In genomic region chr2:25098005-25098615, GRCm38 (mm10) we compare ENCODE assay signal across 22 mouse cellular contexts. TPM values are rescaled to one million over a fixed set of nuclear protein-coding genes. Genes with fewer than 3 reads are reported as not detected.
DNase-seq lines count a peak whose midpoint lies in the region; ATAC-seq lines count a peak whose summit lies in the region.
"Had no signal": no experiment of that assay in that cellular context is flagged by ENCODE, and none has a peak within 500 bp of the region (broad histone marks: within the 10 kb centered on the region; RNA-seq: fewer than 3 reads in every experiment).

No protein-coding gene starts in this region.

- peaks cover 28% of the 10 kb centered on the region for H3K27me3 ChIP-seq in midbrain, embryonic 12.5 days
- H3K27me3 ChIP-seq in midbrain, embryonic 15.5 days (replicated peaks) = peaks cover 6% of the 10 kb centered on the region; the same call in 1 of the 2 replicates
- 0 out of 2 replicates have a peak, but pooled peaks cover 6% of the 10 kb centered on the region for H3K27me3 ChIP-seq in embryonic facial prominence, embryonic 14.5 days (replicated peaks; ENCODE audit: control insufficient read depth, insufficient read depth, low read length)
- H3K27me3 ChIP-seq: intestine, embryonic 15.5 days had no signal

- DNase-seq in layer of hippocampus, adult 11-12 months (ENCODE audit: low spot score) = peak; percentile 38
- no peak for DNase-seq in layer of hippocampus, postnatal 14 days (ENCODE audit: low spot score in 2 of 2)
- no peak for DNase-seq in embryonic facial prominence, embryonic 14.5 days (ENCODE audit: low spot score)
- DNase-seq in B cell, adult 2 months = no peak
- DNase-seq in heart, postnatal 25 days (ENCODE audit: low spot score) = no peak
- DNase-seq: liver, embryonic 13.5 days; right cerebral cortex, postnatal 25 days; thymus, adult 2 months had no signal

- H3K4me2 ChIP-seq in midbrain, embryonic 12.5 days (replicated peaks) = no peak overlapping the region
- H3K4me2 ChIP-seq in midbrain, embryonic 15.5 days = no peak overlapping the region
- no peak overlapping the region for H3K4me2 ChIP-seq in embryonic facial prominence, embryonic 14.5 days (ENCODE audit: low read depth, low read length)
- H3K4me2 ChIP-seq: heart, embryonic 11.5 days; intestine, embryonic 15.5 days; liver, embryonic 13.5 days; lung, embryonic 15.5 days; neural tube, embryonic 12.5 days had no signal

- H3K36me3 ChIP-seq in midbrain, embryonic 12.5 days = no peaks in the 10 kb centered on the region
- H3K36me3 ChIP-seq in midbrain, embryonic 15.5 days (replicated peaks) = no peaks in the 10 kb centered on the region
- H3K36me3 ChIP-seq in embryonic facial prominence, embryonic 14.5 days (ENCODE audit: control insufficient read depth, insufficient read depth, low read length) = no peaks in the 10 kb centered on the region
- H3K36me3 ChIP-seq: intestine, embryonic 15.5 days; liver, embryonic 13.5 days; lung, embryonic 15.5 days; neural tube, embryonic 12.5 days had no signal

- H3K27ac ChIP-seq in midbrain, embryonic 12.5 days (replicated peaks) = no peak overlapping the region
- no peak overlapping the region for H3K27ac ChIP-seq in midbrain, embryonic 15.5 days
- no peak overlapping the region for H3K27ac ChIP-seq in embryonic facial prominence, embryonic 14.5 days (replicated peaks; ENCODE audit: low read depth, low read length)
- H3K27ac ChIP-seq: intestine, embryonic 15.5 days; liver, embryonic 13.5 days; lung, embryonic 15.5 days; neural tube, embryonic 12.5 days had no signal

- intact Hi-C loops in heart, postnatal 25 days (cut with DNase I) = loop anchor here (2.0 kb wide), 2 partner anchors 59 to 95 kb away; no protein-coding TSS in a partner anchor

- WGBS in midbrain, embryonic 12.5 days = 85% methylated on average over 3 of the region's 3 CpGs
- 85% methylated on average over 3 of the region's 3 CpGs for WGBS in midbrain, embryonic 15.5 days
- WGBS in embryonic facial prominence, embryonic 14.5 days = 74% methylated on average over 3 of the region's 3 CpGs

- ATAC-seq in midbrain, embryonic 12.5 days (ENCODE audit: low FRiP score, low read depth) = no peak
- no peak for ATAC-seq in midbrain, embryonic 15.5 days (replicated peaks)
- ATAC-seq in embryonic facial prominence, embryonic 14.5 days (ENCODE audit: low read depth) = peak; percentile 7; the same call in 1 of the 2 replicates
- ATAC-seq: CD4-positive, CD25-positive, alpha-beta regulatory T cell, adult 4 months had no signal

- peaks cover 13% of the 10 kb centered on the region for H3K4me1 ChIP-seq in midbrain, embryonic 12.5 days
- H3K4me1 ChIP-seq in midbrain, embryonic 15.5 days = 0 out of 2 replicates have a peak, but pooled peaks cover 6% of the 10 kb centered on the region
- no peaks in the 10 kb centered on the region; the same call in 1 of the 2 replicates for H3K4me1 ChIP-seq in embryonic facial prominence, embryonic 14.5 days (ENCODE audit: control insufficient read depth, insufficient read depth, low read length)

- H3K4me3 ChIP-seq in midbrain, embryonic 12.5 days = no peak overlapping the region
- no peak overlapping the region for H3K4me3 ChIP-seq in midbrain, embryonic 15.5 days
- no peak overlapping the region for H3K4me3 ChIP-seq in embryonic facial prominence, embryonic 14.5 days (ENCODE audit: low read depth, low read length)
- H3K4me3 ChIP-seq: intestine, embryonic 15.5 days; liver, embryonic 13.5 days; lung, embryonic 15.5 days; neural tube, embryonic 12.5 days had no signal

- 0 out of 2 replicates have a peak overlapping the region, but pooled peaks have one; percentile 11 for H3K9ac ChIP-seq in midbrain, embryonic 12.5 days (replicated peaks)
- H3K9ac ChIP-seq in midbrain, embryonic 15.5 days = no peak overlapping the region
- H3K9ac ChIP-seq in embryonic facial prominence, embryonic 14.5 days (ENCODE audit: low read depth, low read length) = no peak overlapping the region
- H3K9ac ChIP-seq: forebrain, postnatal 0 days; intestine, embryonic 15.5 days; liver, embryonic 13.5 days; lung, embryonic 15.5 days; neural tube, embryonic 12.5 days had no signal

- H3K9me3 ChIP-seq in midbrain, embryonic 12.5 days = no peaks in the 10 kb centered on the region
- H3K9me3 ChIP-seq in midbrain, embryonic 15.5 days = no peaks in the 10 kb centered on the region
- H3K9me3 ChIP-seq in embryonic facial prominence, embryonic 14.5 days (ENCODE audit: control insufficient read depth, low read length) = no peaks in the 10 kb centered on the region
- H3K9me3 ChIP-seq: intestine, embryonic 15.5 days; liver, embryonic 13.5 days; lung, embryonic 15.5 days; neural tube, embryonic 12.5 days had no signal

RNA-seq across cellular contexts. Expression of gene Noxa1, which starts 3.2 kb away (rescaled TPM):
- not detected for total RNA-seq in layer of hippocampus, postnatal 14 days (2021)
- not detected in 2 replicates for polyA plus RNA-seq in midbrain, embryonic 12.5 days (2016; fragmentation: Nextera tagmentation; extraction: Ambion mirVana)
- not detected in 2 replicates for polyA plus RNA-seq in midbrain, embryonic 15.5 days (2015; fragmentation: Nextera tagmentation; extraction: Ambion mirVana)
- polyA plus RNA-seq in embryonic facial prominence, embryonic 14.5 days (2014; fragmentation: Nextera tagmentation; extraction: Ambion mirVana) = 0.38 and 0.71 TPM in 2 replicates
- total RNA-seq in heart, postnatal 25 days (2021) = not detected
- total RNA-seq: adrenal gland, adult 2 months; forebrain, postnatal 0 days; gastrocnemius, adult 18-20 months; heart, postnatal 36 days; layer of hippocampus, adult 8-10 months; left cerebral cortex, postnatal 4 days; monocyte, adult 5-6 weeks had no signal
- polyA plus RNA-seq: adrenal gland, adult 2 months; forebrain, postnatal 0 days; neural tube, embryonic 12.5 days had no signal

RNA-seq across cellular contexts. Expression of gene Entpd8, which starts 18.0 kb away (rescaled TPM):
- not detected for total RNA-seq in layer of hippocampus, postnatal 14 days (2021)
- not detected in 2 replicates for polyA plus RNA-seq in midbrain, embryonic 12.5 days (2016; fragmentation: Nextera tagmentation; extraction: Ambion mirVana)
- not detected in 2 replicates for polyA plus RNA-seq in midbrain, embryonic 15.5 days (2015; fragmentation: Nextera tagmentation; extraction: Ambion mirVana)
- 0.22 TPM in 1 of 2 replicates, not detected in the other for polyA plus RNA-seq in embryonic facial prominence, embryonic 14.5 days (2014; fragmentation: Nextera tagmentation; extraction: Ambion mirVana)
- not detected for total RNA-seq in heart, postnatal 25 days (2021)
- total RNA-seq: forebrain, postnatal 0 days; gastrocnemius, adult 18-20 months; heart, postnatal 36 days; layer of hippocampus, adult 8-10 months; left cerebral cortex, postnatal 4 days; monocyte, adult 5-6 weeks had no signal
- polyA plus RNA-seq: forebrain, postnatal 0 days; heart, embryonic 11.5 days; neural tube, embryonic 12.5 days had no signal

RNA-seq across cellular contexts. Expression of gene Nsmf, which starts 44.0 kb away (rescaled TPM):
- total RNA-seq in layer of hippocampus, postnatal 14 days (2021) = 1,000 to 10,000 TPM in 1 of 2 experiments, 100 to 1,000 TPM in 1; 982 to 1,031 TPM
- polyA plus RNA-seq in midbrain, embryonic 12.5 days (2016; fragmentation: Nextera tagmentation; extraction: Ambion mirVana) = 102 and 104 TPM in 2 replicates
- 180 and 188 TPM in 2 replicates for polyA plus RNA-seq in midbrain, embryonic 15.5 days (2015; fragmentation: Nextera tagmentation; extraction: Ambion mirVana)
- 55.5 and 56.2 TPM in 2 replicates for polyA plus RNA-seq in embryonic facial prominence, embryonic 14.5 days (2014; fragmentation: Nextera tagmentation; extraction: Ambion mirVana)
- 10 to 100 TPM; 19.8 to 21.2 TPM for total RNA-seq in heart, postnatal 25 days (2021)
